Mouse (Mus musculus) limb, embryonic 14.5 days (tissue): ENCODE measurements around the gene Ankrd39. TPM values are rescaled to one million over a fixed set of nuclear protein-coding genes. Genes with fewer than 3 reads are reported as not detected.
"Not testable (repeated sequence)": the region's sequence is repeated elsewhere in the genome, so short reads cannot be mapped to it uniquely, and the experiment has no call there.

ENCODE experiments used
- ATAC-seq: fragments of 200-750 bp; cut with Nextera tagmentation; 2 replicates; pipeline ENCODE4 v1.8.0; 2017; ENCODE audit warnings: low read depth, moderate number of reproducible peaks, moderate TSS enrichment; ENCODE audit not compliant: low FRiP score
- DNase-seq: peaks from one replicate; pipeline ENCODE4 v3.0.0-alpha.2; 2015; ENCODE audit warnings: low spot score
- H3K27ac ChIP-seq: fragments of 300-500 bp; sonication (generic); replicated peaks from 2 replicates; pipeline ENCODE4 v1.5.1; 2014; ENCODE audit warnings: low read depth, mild to moderate bottlenecking, low read length, moderate library complexity, mixed read lengths
- H3K27me3 ChIP-seq: fragments of 300-500 bp; sonication (generic); 2 replicates; pipeline ENCODE4 v1.6.1; 2014; ENCODE audit warnings: low read length, mixed read lengths; ENCODE audit not compliant: control insufficient read depth, insufficient read depth
- H3K36me3 ChIP-seq: fragments of 300-500 bp; sonication (generic); 2 replicates; pipeline ENCODE4 v1.6.1; 2014; ENCODE audit warnings: mild to moderate bottlenecking, low read length, moderate library complexity, mixed read lengths; ENCODE audit not compliant: control insufficient read depth, insufficient read depth
- H3K4me1 ChIP-seq: fragments of 300-500 bp; sonication (generic); 2 replicates; pipeline ENCODE4 v1.6.1; 2014; ENCODE audit warnings: antibody characterized with exemption, low read length, mixed read lengths; ENCODE audit not compliant: control insufficient read depth, insufficient read depth
- H3K4me2 ChIP-seq: fragments of 300-500 bp; sonication (generic); replicated peaks from 2 replicates; pipeline ENCODE4 v1.6.1; 2014; ENCODE audit warnings: low read depth, mild to moderate bottlenecking, low read length, moderate library complexity; ENCODE audit not compliant: severe bottlenecking
- H3K4me3 ChIP-seq: fragments of 300-500 bp; sonication (generic); replicated peaks from 2 replicates; pipeline ENCODE4 v1.5.1; 2014; ENCODE audit warnings: low read length
- H3K9ac ChIP-seq: fragments of 300-500 bp; sonication (generic); 2 replicates; pipeline ENCODE4 v1.6.1; 2014; ENCODE audit warnings: mild to moderate bottlenecking, low read depth, low read length, moderate library complexity; ENCODE audit not compliant: severe bottlenecking
- H3K9me3 ChIP-seq: fragments of 300-500 bp; sonication (generic); 2 replicates; pipeline ENCODE4 v1.6.1; 2016; ENCODE audit warnings: low read length; ENCODE audit not compliant: control insufficient read depth
- POLR2A ChIP-seq: fragments of 200-500 bp; IDR thresholded peaks from 2 replicates; pipeline ENCODE4 v1.8.0; 2012; ENCODE audit warnings: inconsistent platforms, mild to moderate bottlenecking, moderate library complexity, borderline replicate concordance; ENCODE audit not compliant: insufficient read depth, insufficient read length; ENCODE audit errors: extremely low read depth
- whole genome bisulfite sequencing: fragments of 180-500 bp; shearing (Covaris S2); extraction: QIAGEN DNeasy Blood & Tissue Kit; methylation state at CpG from one replicate; pipeline ENCODE4 v1.1.7; 2014; 5-methylcytosine and 5-hydroxymethylcytosine counted together
- polyA plus RNA-seq, 2 experiments: library from polyadenylated mRNA; depleted of rRNA in 1 of 2; stranded (reverse) in 1 of 2; unstranded in 1 of 2; fragments of >200 nt; fragmentation: Nextera tagmentation in 1 of 2; extraction: Ambion mirVana in 1 of 2; gene quantifications; 2 replicates each; pipeline versions ENCODE4 v1.2.1 to v1.2.3; 2012 to 2014

Gene Ankrd39
- polyA plus RNA-seq, 2 experiments = 22.4 to 22.9 TPM

GRCm38 (mm10) chr1:36540132-36540531 lies 7.1 kb downstream of the Ankrd39 start:
- Histone ChIP-seq H3K9ac (no peak overlapping the region), H3K27me3 (no peaks in the 10 kb centered on the region), H3K4me2 (no peak overlapping the region), H3K36me3 (peaks cover 40% of the 10 kb centered on the region), H3K27ac (no peak overlapping the region), H3K9me3 (no peaks in the 10 kb centered on the region), H3K4me1 (no peaks in the 10 kb centered on the region), H3K4me3 (no peak overlapping the region)
- DNase-seq (no peak), ATAC-seq (peak; percentile 48)
- WGBS = 87% methylated on average over 11 of the region's 11 CpGs
- TF ChIP-seq POLR2A = no peak

DNA sequence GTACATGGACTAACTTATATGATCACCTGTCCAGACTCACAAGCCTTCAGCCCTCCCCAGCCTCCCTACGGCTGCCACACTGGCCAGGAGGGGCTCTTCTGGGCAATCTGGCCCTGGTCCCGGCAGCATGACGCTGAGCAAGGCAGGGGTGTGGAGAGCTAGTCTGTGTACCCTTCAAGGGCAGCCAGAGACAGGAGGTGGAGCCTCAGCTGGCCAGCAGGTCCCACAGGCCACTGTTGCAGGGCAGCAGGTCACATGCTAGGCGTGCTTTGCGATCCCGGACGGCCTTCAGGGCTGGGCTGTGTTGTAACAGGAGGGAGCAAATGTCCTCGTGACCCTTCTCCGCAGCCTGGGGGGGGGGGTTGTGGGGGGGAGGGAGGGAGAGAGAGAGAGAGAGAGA lies 8.1 kb downstream of the Ankrd39 start, which contains the start of gene Gm42417:
Gm42417 (minus strand) TSS at position 244 of the 400 bp plus-strand sequence.
- H3K27ac ChIP-seq = no peak within 1 kb of the TSS
- TF ChIP-seq POLR2A = no peak
- 48% methylated on average over 9 of the region's 9 CpGs for WGBS
- no peaks in the 10 kb centered on the region for H3K27me3 ChIP-seq
- DNase-seq (no peak), ATAC-seq (no peak)
- H3K4me1 ChIP-seq = no peaks in the 10 kb centered on the region
- peaks cover 40% of the 10 kb centered on the region for H3K36me3 ChIP-seq
- H3K9ac ChIP-seq = no peak within 1 kb of the TSS
- no peak within 1 kb of the TSS for H3K4me2 ChIP-seq
- H3K9me3 ChIP-seq = no peaks in the 10 kb centered on the region
- H3K4me3 ChIP-seq = no peak within 1 kb of the TSS

DNA sequence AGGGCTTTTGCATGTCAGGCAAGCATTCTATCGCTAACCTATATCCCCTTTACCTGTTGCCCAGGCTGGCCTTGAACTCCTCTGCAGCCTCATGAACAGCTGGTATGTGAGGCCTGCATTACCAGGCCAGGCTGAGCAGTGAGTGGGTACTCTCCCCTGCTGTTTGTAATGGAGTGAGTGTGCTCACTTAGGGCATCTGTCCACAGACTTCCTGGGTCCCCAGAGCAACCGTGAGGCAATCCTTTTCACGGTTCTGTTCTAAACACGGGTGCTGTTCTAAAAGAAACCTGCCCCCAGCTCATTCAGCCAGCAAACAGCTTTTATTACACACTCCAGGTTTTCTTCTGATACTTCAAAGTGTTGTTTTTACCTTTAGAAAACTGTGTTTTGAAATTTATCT lies 8.5 kb downstream of the Ankrd39 start:
- no peak for DNase-seq
- H3K36me3 ChIP-seq = peaks cover 38% of the 10 kb centered on the region
- H3K9me3 ChIP-seq = no peaks in the 10 kb centered on the region

DNA sequence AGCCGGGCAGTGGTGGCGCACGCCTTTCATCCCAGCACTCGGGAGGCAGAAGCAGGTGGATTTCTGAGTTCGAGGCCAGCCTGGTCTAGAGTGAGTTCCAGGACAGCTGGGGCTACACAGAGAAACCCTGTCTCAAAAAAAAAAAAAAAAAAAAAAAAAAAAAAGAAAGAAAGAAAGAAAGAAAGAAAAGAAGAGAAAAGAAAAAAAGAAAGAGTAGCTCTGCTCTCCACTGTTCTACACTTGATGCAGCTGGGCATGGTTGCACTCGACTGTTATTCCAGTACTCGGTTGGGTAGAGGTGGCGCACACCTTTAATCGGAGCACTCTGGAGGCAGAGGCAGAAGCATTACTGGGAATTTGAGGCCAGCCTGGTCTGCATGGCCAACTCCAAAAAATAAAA lies 10.5 kb downstream of the Ankrd39 start, which contains the start of gene Ankrd23:
Ankrd23 (minus strand) TSS at position 101 of the 400 bp plus-strand sequence.
- H3K36me3 ChIP-seq = peaks cover 42% of the 10 kb centered on the region
- WGBS = 94% methylated on average over 9 of the region's 9 CpGs
- not testable (repeated sequence) for H3K4me3 ChIP-seq, H3K4me1 ChIP-seq, H3K9ac ChIP-seq, H3K27ac ChIP-seq, H3K27me3 ChIP-seq, H3K9me3 ChIP-seq, DNase-seq, ATAC-seq, H3K4me2 ChIP-seq

More for the DNA sequence above, 8.5 kb downstream of the Ankrd39 start:
- Histone ChIP-seq H3K27ac (no peak overlapping the region), H3K4me2 (no peak overlapping the region), H3K9ac (no peak overlapping the region), H3K4me1 (no peaks in the 10 kb centered on the region), H3K27me3 (no peaks in the 10 kb centered on the region), H3K4me3 (no peak overlapping the region)
- ATAC-seq = no peak
- TF ChIP-seq POLR2A = no peak
- 89% methylated on average over 4 of the region's 4 CpGs for WGBS

GRCm38 (mm10) chr1:36536397-36536728 lies 10.9 kb downstream of the Ankrd39 start:
- Histone ChIP-seq H3K27ac (no peak overlapping the region), H3K9ac (no peak overlapping the region), H3K27me3 (no peaks in the 10 kb centered on the region), H3K4me2 (no peak overlapping the region), H3K4me1 (no peaks in the 10 kb centered on the region), H3K36me3 (peaks cover 42% of the 10 kb centered on the region), H3K4me3 (no peak overlapping the region), H3K9me3 (no peaks in the 10 kb centered on the region)
- WGBS = 69% methylated on average over 8 of the region's 8 CpGs
- TF ChIP-seq POLR2A = no peak
- DNase-seq (no peak), ATAC-seq (no peak)
